Mouse (Mus musculus): ENCODE results near the gene Sipa1l2. TPM values are rescaled to one million over a fixed set of nuclear protein-coding genes. Genes with fewer than 3 reads are reported as not detected.

The Sipa1l2 gene
- total and polyA plus RNA-seq, 3 experiments, result 0.05 TPM; not detected in 2

GRCm38 (mm10) chr8:125568851-125569532 lies 616 bp downstream of the Sipa1l2 start:
- no peak for DNase-seq (ENCODE audit: low spot score)
- no peak overlapping the region for H3K4me3 ChIP-seq (ENCODE audit: low read depth, low read length)
- no peaks in the 10 kb centered on the region for H3K4me1 ChIP-seq (ENCODE audit: insufficient read depth, low read depth, low read length)
- H3K36me3 ChIP-seq (replicated peaks), result no peaks in the 10 kb centered on the region
- TF ChIP-seq CTCF (IDR thresholded peaks at IDR 0.05; ENCODE audit: low read depth, low read length) (no peak), POLR2AphosphoS5 (IDR thresholded peaks at IDR 0.05; ENCODE audit: insufficient replicate concordance, low read depth, low read length) (no peak), GATA2 (IDR thresholded peaks at IDR 0.05; ENCODE audit: borderline replicate concordance, low read depth, low read length) (no peak), GATA1 (IDR thresholded peaks at IDR 0.05; ENCODE audit: borderline replicate concordance, low read length) (no peak), TAL1 (conservative IDR thresholded peaks at IDR 0.05; ENCODE audit: low read depth, low read length) (no peak)
- H3K9me3 ChIP-seq (replicated peaks), result peaks cover 78% of the 10 kb centered on the region
- H3K27me3 ChIP-seq (ENCODE audit: insufficient read depth, low read length), result no peaks in the 10 kb centered on the region
- no peak for ATAC-seq (ENCODE audit: extremely low read depth, insufficient number of reproducible peaks, low FRiP score, poor library complexity, severe bottlenecking)

DNA sequence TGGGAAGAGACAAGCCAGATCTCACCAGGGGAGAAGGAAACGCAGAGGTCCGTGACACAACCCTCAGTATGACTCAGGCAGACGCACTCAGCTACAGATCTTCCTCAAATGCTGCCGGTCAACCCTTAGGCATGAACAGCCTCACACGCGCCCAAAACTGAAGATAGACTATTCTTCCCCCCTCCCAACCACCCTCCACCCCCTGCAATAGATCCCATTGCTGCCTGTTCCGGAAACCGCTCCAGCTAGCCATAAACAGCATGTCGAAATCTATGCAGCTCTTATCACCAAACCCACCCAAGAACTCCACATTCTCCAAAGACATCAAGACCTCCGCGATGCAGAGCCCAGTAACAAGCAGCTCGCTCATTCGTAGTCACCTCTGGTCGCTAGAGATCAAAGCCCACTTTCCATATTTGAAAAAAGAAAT lies 1.2 kb downstream of the Sipa1l2 start:
- DNase-seq (ENCODE audit: low spot score) (no peak), ATAC-seq (ENCODE audit: extremely low read depth, insufficient number of reproducible peaks, low FRiP score, poor library complexity, severe bottlenecking) (no peak)
- H3K4me1 ChIP-seq (ENCODE audit: insufficient read depth, low read depth, low read length), result no peaks in the 10 kb centered on the region
- H3K27me3 ChIP-seq (ENCODE audit: insufficient read depth, low read length), result no peaks in the 10 kb centered on the region
- no peak for TF ChIP-seq POLR2AphosphoS5 (IDR thresholded peaks at IDR 0.05; ENCODE audit: insufficient replicate concordance, low read depth, low read length)
- TF ChIP-seq GATA1 (IDR thresholded peaks at IDR 0.05; ENCODE audit: borderline replicate concordance, low read length), result no peak
- no peak for TF ChIP-seq GATA2 (IDR thresholded peaks at IDR 0.05; ENCODE audit: borderline replicate concordance, low read depth, low read length)
- no peak for TF ChIP-seq TAL1 (conservative IDR thresholded peaks at IDR 0.05; ENCODE audit: low read depth, low read length)
- no peak for TF ChIP-seq CTCF (IDR thresholded peaks at IDR 0.05; ENCODE audit: low read depth, low read length)
- no peaks in the 10 kb centered on the region for H3K36me3 ChIP-seq (replicated peaks)
- no peak overlapping the region for H3K4me3 ChIP-seq (ENCODE audit: low read depth, low read length)
- H3K9me3 ChIP-seq (replicated peaks), result peaks cover 79% of the 10 kb centered on the region

GRCm38 (mm10) chr8:125567569-125567968 lies 2.0 kb downstream of the Sipa1l2 start:
- H3K4me1 ChIP-seq (ENCODE audit: insufficient read depth, low read depth, low read length), result no peaks in the 10 kb centered on the region
- no peak for DNase-seq (ENCODE audit: low spot score)
- H3K36me3 ChIP-seq (replicated peaks), result no peaks in the 10 kb centered on the region
- no peak overlapping the region for H3K4me3 ChIP-seq (ENCODE audit: low read depth, low read length)
- ATAC-seq (ENCODE audit: extremely low read depth, insufficient number of reproducible peaks, low FRiP score, poor library complexity, severe bottlenecking), result no peak
- H3K9me3 ChIP-seq (replicated peaks), result peaks cover 79% of the 10 kb centered on the region
- no peaks in the 10 kb centered on the region for H3K27me3 ChIP-seq (ENCODE audit: insufficient read depth, low read length)
- no peak for TF ChIP-seq GATA1 (IDR thresholded peaks at IDR 0.05; ENCODE audit: borderline replicate concordance, low read length)

GRCm38 (mm10) chr8:125562878-125563277 lies 6.7 kb downstream of the Sipa1l2 start:
- Histone ChIP-seq H3K9me3 (replicated peaks) (peaks cover 83% of the 10 kb centered on the region), H3K4me3 (ENCODE audit: low read depth, low read length) (no peak overlapping the region; the same call in 1 of the 2 replicates), H3K36me3 (replicated peaks) (no peaks in the 10 kb centered on the region), H3K27me3 (ENCODE audit: insufficient read depth, low read length) (no peaks in the 10 kb centered on the region), H3K4me1 (ENCODE audit: insufficient read depth, low read depth, low read length) (no peaks in the 10 kb centered on the region)
- DNase-seq (ENCODE audit: low spot score), result no peak
- no peak for ATAC-seq (ENCODE audit: extremely low read depth, insufficient number of reproducible peaks, low FRiP score, poor library complexity, severe bottlenecking)
- TF ChIP-seq TAL1 (conservative IDR thresholded peaks at IDR 0.05; ENCODE audit: low read depth, low read length) (no peak), CTCF (IDR thresholded peaks at IDR 0.05; ENCODE audit: low read depth, low read length) (no peak), GATA1 (IDR thresholded peaks at IDR 0.05; ENCODE audit: borderline replicate concordance, low read length) (no peak), GATA2 (IDR thresholded peaks at IDR 0.05; ENCODE audit: borderline replicate concordance, low read depth, low read length) (no peak)

GRCm38 (mm10) chr8:125560825-125561490 lies 8.7 kb downstream of the Sipa1l2 start:
- Histone ChIP-seq H3K36me3 (replicated peaks) (no peaks in the 10 kb centered on the region), H3K4me1 (ENCODE audit: insufficient read depth, low read depth, low read length) (no peaks in the 10 kb centered on the region), H3K27me3 (ENCODE audit: insufficient read depth, low read length) (no peaks in the 10 kb centered on the region), H3K9me3 (replicated peaks) (peaks cover 90% of the 10 kb centered on the region), H3K4me3 (ENCODE audit: low read depth, low read length) (no peak overlapping the region)
- ATAC-seq (ENCODE audit: extremely low read depth, insufficient number of reproducible peaks, low FRiP score, poor library complexity, severe bottlenecking) (no peak), DNase-seq (ENCODE audit: low spot score) (no peak)
- TF ChIP-seq POLR2AphosphoS5 (IDR thresholded peaks at IDR 0.05; ENCODE audit: insufficient replicate concordance, low read depth, low read length), result no peak
- TF ChIP-seq TAL1 (conservative IDR thresholded peaks at IDR 0.05; ENCODE audit: low read depth, low read length), result no peak
- TF ChIP-seq CTCF (IDR thresholded peaks at IDR 0.05; ENCODE audit: low read depth, low read length), result no peak
- no peak for TF ChIP-seq GATA2 (IDR thresholded peaks at IDR 0.05; ENCODE audit: borderline replicate concordance, low read depth, low read length)
- TF ChIP-seq GATA1 (IDR thresholded peaks at IDR 0.05; ENCODE audit: borderline replicate concordance, low read length), result no peak

DNA sequence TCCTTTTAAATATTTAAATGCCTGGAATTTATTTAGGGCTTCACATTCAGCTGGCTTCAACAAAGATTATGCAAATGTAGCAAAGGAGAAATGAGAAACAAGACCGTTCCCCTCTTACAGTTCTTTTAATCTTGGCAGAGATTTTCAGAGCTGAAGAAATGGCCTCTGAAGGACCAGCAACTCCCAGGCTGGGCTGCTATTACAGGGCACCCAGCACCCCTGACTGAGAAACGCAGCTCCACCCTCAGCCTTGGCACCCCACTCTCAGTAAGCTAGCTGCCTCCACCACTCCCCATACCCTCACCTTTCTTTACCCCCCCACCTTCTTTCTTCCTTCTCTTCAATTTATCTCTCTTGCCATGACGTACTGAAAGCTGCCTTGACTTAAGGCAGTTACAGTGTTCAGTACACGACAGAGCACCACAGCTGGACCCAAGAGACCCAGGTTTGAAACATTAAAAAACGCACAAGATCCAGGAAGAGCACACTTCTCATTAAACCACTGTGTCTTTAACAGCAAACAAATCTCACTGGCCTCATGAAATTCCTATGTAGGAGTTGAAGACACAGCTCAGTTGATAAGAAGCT lies 10.4 kb downstream of the Sipa1l2 start:
- no peak for ATAC-seq (ENCODE audit: extremely low read depth, insufficient number of reproducible peaks, low FRiP score, poor library complexity, severe bottlenecking)
- H3K4me3 ChIP-seq (ENCODE audit: low read depth, low read length), result no peak overlapping the region
- H3K36me3 ChIP-seq (replicated peaks), result no peaks in the 10 kb centered on the region
- DNase-seq (ENCODE audit: low spot score), result no peak
- peaks cover 92% of the 10 kb centered on the region for H3K9me3 ChIP-seq (replicated peaks)
- no peaks in the 10 kb centered on the region for H3K27me3 ChIP-seq (ENCODE audit: insufficient read depth, low read length)
- no peak for TF ChIP-seq GATA2 (IDR thresholded peaks at IDR 0.05; ENCODE audit: borderline replicate concordance, low read depth, low read length)
- TF ChIP-seq GATA1 (IDR thresholded peaks at IDR 0.05; ENCODE audit: borderline replicate concordance, low read length), result no peak
- no peak for TF ChIP-seq POLR2AphosphoS5 (IDR thresholded peaks at IDR 0.05; ENCODE audit: insufficient replicate concordance, low read depth, low read length)
- no peak for TF ChIP-seq TAL1 (conservative IDR thresholded peaks at IDR 0.05; ENCODE audit: low read depth, low read length)
- no peak for TF ChIP-seq CTCF (IDR thresholded peaks at IDR 0.05; ENCODE audit: low read depth, low read length)
- no peaks in the 10 kb centered on the region for H3K4me1 ChIP-seq (ENCODE audit: insufficient read depth, low read depth, low read length)
